Mouse (Mus musculus) lung, embryonic 14.5 days (tissue): ENCODE data around the gene Kir3dl2. TPM values are rescaled to one million over a fixed set of nuclear protein-coding genes. Genes with fewer than 3 reads are reported as not detected.
"Not testable (repeated sequence)": the region's sequence is repeated elsewhere in the genome, so short reads cannot be mapped to it uniquely, and the experiment has no call there.

ENCODE experiments used
- ATAC-seq: fragments of 200-750 bp; cut with Nextera tagmentation; 2 replicates; pipeline ENCODE4 v1.8.0; 2017; ENCODE audit warnings: mild to moderate bottlenecking, moderate TSS enrichment, moderate library complexity; ENCODE audit not compliant: insufficient read depth
- DNase-seq: peaks from one replicate; pipeline ENCODE4 v3.0.0-alpha.2; 2015
- H3K27ac ChIP-seq: fragments of 300-500 bp; sonication (generic); 2 replicates; pipeline ENCODE4 v1.5.1; 2014; ENCODE audit warnings: low read depth, mild to moderate bottlenecking, moderate library complexity
- H3K27me3 ChIP-seq: fragments of 300-500 bp; sonication (generic); 2 replicates; pipeline ENCODE4 v1.6.1; 2014; ENCODE audit warnings: low read length, control low read depth; ENCODE audit not compliant: insufficient read depth
- H3K36me3 ChIP-seq: fragments of 300-500 bp; sonication (generic); 2 replicates; pipeline ENCODE4 v1.6.1; 2014; ENCODE audit warnings: control low read depth; ENCODE audit not compliant: insufficient read depth
- H3K4me1 ChIP-seq: fragments of 300-500 bp; sonication (generic); 2 replicates; pipeline ENCODE4 v1.6.1; 2014; ENCODE audit warnings: antibody characterized with exemption, control low read depth; ENCODE audit not compliant: insufficient read depth
- H3K4me2 ChIP-seq: fragments of 300-500 bp; sonication (generic); 2 replicates; pipeline ENCODE4 v1.6.1; 2014; ENCODE audit warnings: mild to moderate bottlenecking
- H3K4me3 ChIP-seq: fragments of 300-500 bp; sonication (generic); 2 replicates; pipeline ENCODE4 v1.5.1; 2014; ENCODE audit warnings: low read depth, low read length
- H3K9ac ChIP-seq: fragments of 300-500 bp; sonication (generic); 2 replicates; pipeline ENCODE4 v1.6.1; 2014
- H3K9me3 ChIP-seq: fragments of 300-500 bp; sonication (generic); 2 replicates; pipeline ENCODE4 v1.6.1; 2016; ENCODE audit warnings: low read depth, low read length, control low read depth
- CTCF ChIP-seq: IDR thresholded peaks from 2 replicates; pipeline ENCODE4 v1.5.1; 2016; ENCODE audit warnings: antibody characterized with exemption, low read depth
- WGBS: fragments of 180-500 bp; shearing (Covaris S2); extraction: QIAGEN DNeasy Blood & Tissue Kit; methylation state at CpG from one replicate; pipeline ENCODE4 v1.1.7; 2014; 5-methylcytosine and 5-hydroxymethylcytosine counted together
- polyA plus RNA-seq: library from polyadenylated mRNA; unstranded; fragments of >200 nt; fragmentation: Nextera tagmentation; extraction: Ambion mirVana; gene quantifications from 2 replicates; pipeline ENCODE4 v1.2.1, GENCODE M21; 2014

Kir3dl2 gene
- not detected in 2 replicates for polyA plus RNA-seq

- not testable (repeated sequence) for H3K36me3 ChIP-seq, ATAC-seq, H3K9ac ChIP-seq, DNase-seq, H3K4me3 ChIP-seq, H3K4me1 ChIP-seq, H3K9me3 ChIP-seq, H3K27me3 ChIP-seq, H3K27ac ChIP-seq, H3K4me2 ChIP-seq
- WGBS, result 50% methylated on average over 1 of the region's 1 CpGs
Observed at GRCm38 (mm10) chrX:136543956-136544355, at the start of gene Kir3dl2. Kir3dl2 (minus strand) TSS chrX:136544056.

- WGBS, result 19% methylated on average over 2 of the region's 2 CpGs
Observed at GRCm38 (mm10) chrX:136590897-136591257, 47.0 kb upstream of the Kir3dl2 start.

GRCm38 (mm10) chrX:136590199-136590896, 46.5 kb upstream of the Kir3dl2 start, which contains the start of gene Tceal3:
Tceal3 (plus strand) TSS chrX:136590842.
- Histone ChIP-seq H3K36me3 (no peaks in the 10 kb centered on the region), H3K27me3 (no peaks in the 10 kb centered on the region), H3K27ac (no peak within 1 kb of the TSS), H3K4me2 (no peak within 1 kb of the TSS), H3K4me1 (no peaks in the 10 kb centered on the region), H3K9ac (no peak within 1 kb of the TSS), H3K4me3 (no peak within 1 kb of the TSS), H3K9me3 (no peaks in the 10 kb centered on the region)
- TF ChIP-seq CTCF, result no peak
- DNase-seq (no peak), ATAC-seq (no peak)
- 51% methylated on average over 12 of the region's 12 CpGs for WGBS

More at GRCm38 (mm10) chrX:136590897-136591257, 47.0 kb upstream of the Kir3dl2 start:
- Histone ChIP-seq H3K4me2 (no peak overlapping the region), H3K36me3 (no peaks in the 10 kb centered on the region), H3K4me3 (no peak overlapping the region), H3K9ac (no peak overlapping the region), H3K4me1 (no peaks in the 10 kb centered on the region), H3K9me3 (no peaks in the 10 kb centered on the region), H3K27ac (no peak overlapping the region), H3K27me3 (no peaks in the 10 kb centered on the region)
- no peak for TF ChIP-seq CTCF
- ATAC-seq (no peak), DNase-seq (no peak)

GRCm38 (mm10) chrX:136584617-136585016, 40.8 kb upstream of the Kir3dl2 start:
- Histone ChIP-seq H3K4me1 (no peaks in the 10 kb centered on the region), H3K4me3 (no peak overlapping the region), H3K9ac (no peak overlapping the region), H3K27me3 (no peaks in the 10 kb centered on the region), H3K27ac (no peak overlapping the region), H3K36me3 (no peaks in the 10 kb centered on the region), H3K4me2 (no peak overlapping the region), H3K9me3 (no peaks in the 10 kb centered on the region)
- 86% methylated on average over 1 of the region's 1 CpGs for WGBS
- DNase-seq (no peak), ATAC-seq (no peak)
- TF ChIP-seq CTCF, result no peak

- H3K36me3 ChIP-seq, result not testable (repeated sequence)
- WGBS, result 84% methylated on average over 9 of the region's 9 CpGs
Observed at GRCm38 (mm10) chrX:136569094-136569493, 25.2 kb upstream of the Kir3dl2 start.

GRCm38 (mm10) chrX:136517699-136518098, 26.2 kb downstream of the Kir3dl2 start, which contains the start of gene Kir3dl1:
Kir3dl1 (plus strand) TSS chrX:136517999.
- not testable (repeated sequence) for H3K9ac ChIP-seq, ATAC-seq, H3K4me2 ChIP-seq, H3K27ac ChIP-seq, H3K4me3 ChIP-seq, H3K9me3 ChIP-seq, DNase-seq, H3K36me3 ChIP-seq, H3K27me3 ChIP-seq, H3K4me1 ChIP-seq
- 72% methylated on average over 4 of the region's 4 CpGs for WGBS

More at GRCm38 (mm10) chrX:136569094-136569493, 25.2 kb upstream of the Kir3dl2 start:
- not testable (repeated sequence) for H3K4me1 ChIP-seq, DNase-seq, H3K4me2 ChIP-seq, H3K9ac ChIP-seq, H3K4me3 ChIP-seq, ATAC-seq, H3K27ac ChIP-seq, H3K9me3 ChIP-seq, H3K27me3 ChIP-seq

Other genes starting within 250 kb of the Kir3dl2 start
- not detected in 2 replicates for gene Kir3dl1, start 26.1 kb downstream of the Kir3dl2 start, polyA plus RNA-seq
- 5.5 and 6.5 TPM in 2 replicates for gene Tceal3, start 46.8 kb upstream of the Kir3dl2 start, polyA plus RNA-seq
- 10.3 and 10.4 TPM in 2 replicates for gene Tceal1, start 163.9 kb upstream of the Kir3dl2 start, polyA plus RNA-seq
- 572 and 614 TPM in 2 replicates for gene Morf4l2, start 199.6 kb upstream of the Kir3dl2 start, polyA plus RNA-seq
- 0.13 TPM in 1 of 2 replicates, not detected in the other for gene Glra4, start 236.1 kb upstream of the Kir3dl2 start, polyA plus RNA-seq